Mouse (Mus musculus) cerebellum, adult 2 months (tissue): ENCODE data around the gene Nckap5l.

Source experiments
- CTCF ChIP-seq: fragments of 200-500 bp; IDR thresholded peaks from 2 replicates; pipeline ENCODE4 v1.5.1; 2011; ENCODE audit warnings: low read depth, mild to moderate bottlenecking, control low read depth, low read length, moderate library complexity, borderline replicate concordance; ENCODE audit not compliant: insufficient read depth
- POLR2A ChIP-seq: fragments of 200-500 bp; IDR thresholded peaks from 2 replicates; pipeline ENCODE4 v1.6.1; 2011; ENCODE audit warnings: low read length, control low read depth, borderline replicate concordance; ENCODE audit not compliant: insufficient read depth

DNA sequence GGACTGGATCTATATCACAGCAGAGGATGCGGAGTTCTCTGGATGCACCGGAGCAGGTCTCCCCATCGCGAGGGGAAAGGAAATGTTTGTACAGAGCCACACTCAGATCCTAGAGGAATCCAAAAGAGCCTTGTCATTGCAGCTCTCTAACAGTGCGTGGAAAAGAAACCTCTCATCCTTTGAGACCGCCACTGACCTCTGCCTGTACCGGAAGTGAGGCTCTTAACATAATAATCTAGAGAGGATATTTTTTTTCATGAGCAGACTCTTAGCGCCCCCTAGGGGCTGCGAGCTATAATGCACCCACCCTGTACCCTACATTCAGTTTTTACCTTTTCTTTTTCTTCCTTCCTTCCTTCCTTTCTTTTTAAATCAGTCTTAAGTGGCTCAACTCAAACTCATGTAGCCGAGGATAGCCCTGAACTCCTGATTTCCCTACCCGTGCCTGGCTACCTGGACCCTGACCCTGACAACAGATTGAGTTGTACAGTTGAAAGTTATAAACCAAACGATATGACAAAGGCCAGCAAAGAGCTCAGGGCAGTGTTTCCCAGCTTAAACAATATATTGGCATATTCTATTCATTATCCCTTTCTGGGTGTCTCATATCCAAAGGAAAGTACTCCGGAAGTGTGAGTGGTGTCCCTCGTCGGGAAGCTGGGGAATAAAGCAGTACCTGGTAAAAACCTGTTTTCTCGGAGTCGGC, 13.6 kb upstream of the Nckap5l start:
- TF ChIP-seq CTCF (peak; percentile 80), POLR2A (peak; percentile 33; the same call in 1 of the 2 replicates)
